Mouse (Mus musculus) spleen, embryonic (tissue): ENCODE measurements around the gene Muc13.

Source experiments
- CTCF ChIA-PET: fragments of 350-600 bp; sonication (Branson Sonifier 250); formaldehyde crosslinking; loops from one replicate; lab custom pipeline; 2022; lab: Charles Lee

Gene Muc13

DNA sequence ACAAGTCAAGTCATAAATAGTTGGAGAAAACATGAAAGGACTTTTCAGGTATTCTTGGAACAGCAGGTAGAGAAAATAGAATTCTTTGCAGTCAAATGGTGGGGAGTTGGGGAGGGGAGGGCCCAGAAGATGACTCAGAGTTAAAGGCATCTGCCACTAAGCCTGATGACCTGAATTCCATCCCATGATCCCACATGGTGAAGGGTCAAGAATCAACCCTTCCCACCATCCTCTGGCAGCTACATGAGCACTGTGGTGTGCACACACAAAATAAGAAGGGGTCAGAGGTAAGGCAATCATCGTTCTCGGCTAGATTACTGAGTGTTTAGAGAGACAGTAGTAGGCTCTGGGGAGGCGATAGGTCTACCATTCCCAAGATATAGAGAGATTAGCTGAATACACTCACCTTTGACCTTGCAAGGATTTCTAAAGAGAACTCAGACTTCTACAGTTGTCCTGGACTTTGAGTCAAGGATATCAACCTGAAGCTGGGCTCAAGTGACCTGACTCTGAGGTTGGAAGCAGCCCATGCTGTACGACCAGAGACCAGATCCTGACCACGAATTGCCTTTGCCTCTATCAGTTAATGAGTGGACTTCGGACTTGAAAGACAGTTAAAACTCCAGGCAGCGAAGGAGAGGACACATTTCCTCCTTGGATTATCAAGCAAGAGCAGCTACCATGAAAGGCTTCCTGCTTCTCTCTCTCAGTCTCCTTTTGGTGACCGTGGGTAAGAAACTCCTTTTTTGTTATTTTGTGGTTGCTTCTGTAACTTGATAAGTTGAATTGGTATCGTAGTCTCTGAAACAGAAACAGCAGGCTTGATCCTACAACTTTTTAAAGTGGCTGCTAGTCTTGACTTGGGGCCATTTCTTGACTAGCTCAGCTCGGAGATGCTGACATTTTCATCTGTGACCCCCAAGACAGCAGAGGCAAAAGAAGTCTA, at the start of gene Muc13:
Gene Muc13, plus strand, starts transcription at position 192 of the 946 bp plus-strand sequence.
- CTCF ChIA-PET, result interaction anchor here (0.6 kb wide), 1 partner anchor 49 kb away, joined by 5 read pairs; no protein-coding TSS in a partner anchor

DNA sequence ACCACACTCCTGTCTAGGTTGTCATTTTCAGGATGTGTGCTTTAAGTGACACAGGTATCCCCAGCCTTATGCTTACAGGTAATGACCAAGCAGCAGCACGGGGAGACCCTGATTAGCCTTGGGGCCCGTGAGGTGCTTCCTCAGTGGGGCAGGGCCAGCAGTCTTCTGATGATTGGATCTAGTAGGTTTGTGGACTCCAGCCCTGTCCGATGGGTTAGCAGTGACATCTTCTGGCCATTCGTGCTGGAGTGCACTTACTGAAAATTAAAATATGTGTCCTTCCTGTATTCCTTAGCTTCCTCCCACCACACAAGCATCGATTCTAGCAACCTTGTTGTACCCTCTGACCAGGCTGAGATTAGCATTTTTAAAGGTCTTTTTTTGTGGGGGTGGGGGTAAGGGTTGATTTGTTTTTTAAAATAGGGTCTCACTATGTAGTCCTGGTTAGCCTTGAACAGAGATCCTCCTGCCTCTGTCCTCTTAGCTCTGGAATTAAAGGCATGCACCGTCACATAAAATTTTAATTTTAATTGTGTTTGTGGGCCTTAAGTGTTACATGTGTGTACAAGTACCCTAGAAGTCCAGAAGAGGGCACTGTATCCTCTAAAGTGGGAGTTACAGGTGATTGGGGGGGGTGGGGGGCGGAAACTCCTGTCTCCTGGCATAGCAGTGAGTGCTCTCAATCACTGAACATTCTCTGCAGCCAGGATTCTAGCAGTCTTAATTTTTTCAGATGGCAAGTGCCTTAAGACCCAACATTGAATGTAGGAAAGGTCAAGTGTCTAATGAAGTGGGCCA, 49.0 kb upstream of the Muc13 start:
- CTCF ChIA-PET, result interaction anchor here (0.6 to 1.5 kb wide), 4 partner anchors 10 to 447 kb away, joined by 5 to 7 read pairs (median 7); partner anchors contain the start of gene Muc13

DNA sequence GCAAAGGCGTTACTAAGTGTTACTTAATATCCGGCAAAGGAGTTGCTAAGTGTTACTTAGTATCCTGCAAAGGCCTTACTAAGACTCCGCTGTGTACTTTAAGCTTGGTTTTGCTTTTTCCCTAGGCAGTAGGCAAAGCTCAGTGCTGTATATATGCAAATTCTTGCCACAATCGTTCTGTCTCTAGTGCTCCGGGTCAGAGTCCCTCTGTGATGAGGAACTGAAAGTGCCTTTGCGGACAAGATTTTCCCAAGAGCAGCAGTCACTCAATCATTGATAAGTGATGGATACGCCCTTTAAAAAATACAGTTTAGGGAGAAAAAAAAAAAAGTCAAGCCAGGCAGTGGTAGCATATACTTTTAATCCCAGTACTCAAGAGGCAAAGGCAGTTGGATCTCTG, 48.4 kb upstream of the Muc13 start:
- CTCF ChIA-PET, result interaction anchor here (1.4 to 1.5 kb wide), 2 partner anchors 10 to 12 kb away, joined by 7 read pairs; no protein-coding TSS in a partner anchor

DNA sequence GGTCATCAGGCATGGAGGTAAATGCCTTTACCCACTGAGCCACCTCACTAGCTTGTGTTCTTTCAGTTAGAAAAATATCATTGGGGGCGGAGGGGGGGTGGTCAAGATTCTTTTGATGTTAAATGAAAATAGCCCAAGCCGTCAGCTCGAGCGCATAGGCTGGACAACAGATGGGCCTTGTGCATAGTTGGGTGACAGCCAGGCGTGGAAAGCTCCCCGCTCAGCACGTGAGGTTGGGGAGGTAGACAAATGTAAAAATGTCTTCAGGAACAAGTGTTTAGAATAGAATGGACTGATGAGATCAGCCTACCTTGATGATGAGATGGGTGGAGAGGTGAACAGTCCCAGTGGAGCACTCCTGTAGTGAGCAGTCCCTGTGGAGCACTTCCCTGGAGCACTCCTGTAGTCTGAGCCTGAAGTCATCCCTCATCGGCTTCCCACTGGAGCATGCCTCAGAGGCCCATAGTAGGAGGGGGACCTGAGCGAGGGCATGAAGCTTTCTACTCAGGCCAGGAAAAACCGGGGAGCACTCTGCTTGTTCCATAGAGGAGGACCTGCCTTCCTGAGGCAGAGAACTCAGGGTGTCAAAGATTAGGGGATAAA, 47.7 kb upstream of the Muc13 start:
- CTCF ChIA-PET, result interaction anchor here (0.5 to 1.5 kb wide), 2 partner anchors 9 to 65 kb away, joined by 6 to 7 read pairs; no protein-coding TSS in a partner anchor

DNA sequence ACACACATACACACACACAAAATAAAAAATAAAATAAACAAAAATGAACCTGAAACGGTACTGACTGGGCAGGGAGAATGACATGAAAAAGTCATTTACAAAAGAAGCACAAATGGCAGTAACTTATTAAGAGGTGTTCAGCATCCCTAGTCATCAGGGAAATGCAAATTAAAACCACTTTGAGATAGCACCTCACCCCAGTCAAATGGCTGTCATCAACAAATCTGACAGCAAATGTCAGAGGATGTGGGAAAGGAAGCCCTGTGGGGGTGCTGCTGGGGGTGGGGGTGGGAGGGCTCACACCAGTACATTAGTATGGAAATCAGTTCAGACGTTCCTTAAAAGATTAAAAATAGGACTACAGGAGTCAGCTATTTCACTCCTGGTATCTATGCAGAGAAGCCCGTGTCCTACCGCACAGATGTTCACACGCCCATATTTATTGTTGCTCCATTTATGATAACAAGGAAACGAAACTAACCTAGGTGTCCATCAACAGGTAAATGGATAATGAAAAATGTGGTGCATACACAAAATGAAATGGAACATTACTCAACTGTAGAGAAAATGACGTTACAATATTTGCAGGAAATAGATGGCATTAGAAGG, 46.4 kb upstream of the Muc13 start:
- CTCF ChIA-PET, result interaction anchor here (0.9 kb wide), 1 partner anchor 147 kb away, joined by 3 read pairs; no protein-coding TSS in a partner anchor

DNA sequence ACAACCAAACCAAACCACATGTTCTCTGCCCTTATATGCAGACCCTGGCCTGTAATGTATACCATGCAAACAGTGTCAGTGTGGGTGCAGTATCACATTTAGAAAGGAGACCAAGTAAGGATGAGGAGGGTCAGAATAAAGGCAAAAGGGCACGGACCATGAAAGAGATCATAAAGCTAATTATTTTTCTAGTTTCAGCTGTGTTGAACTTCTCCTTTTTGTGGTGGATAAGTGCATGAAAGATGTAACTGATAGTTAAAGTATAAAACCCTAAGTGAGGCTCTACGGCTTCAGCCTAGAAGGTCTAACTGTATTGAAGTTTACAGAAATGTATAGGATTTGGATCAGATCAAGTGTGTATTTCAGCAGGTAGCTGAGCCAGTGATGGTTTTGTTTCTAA, 45.8 kb upstream of the Muc13 start:
- CTCF ChIA-PET, result interaction anchor here (1.0 kb wide), 1 partner anchor 13 kb away, joined by 3 read pairs; no protein-coding TSS in a partner anchor

DNA sequence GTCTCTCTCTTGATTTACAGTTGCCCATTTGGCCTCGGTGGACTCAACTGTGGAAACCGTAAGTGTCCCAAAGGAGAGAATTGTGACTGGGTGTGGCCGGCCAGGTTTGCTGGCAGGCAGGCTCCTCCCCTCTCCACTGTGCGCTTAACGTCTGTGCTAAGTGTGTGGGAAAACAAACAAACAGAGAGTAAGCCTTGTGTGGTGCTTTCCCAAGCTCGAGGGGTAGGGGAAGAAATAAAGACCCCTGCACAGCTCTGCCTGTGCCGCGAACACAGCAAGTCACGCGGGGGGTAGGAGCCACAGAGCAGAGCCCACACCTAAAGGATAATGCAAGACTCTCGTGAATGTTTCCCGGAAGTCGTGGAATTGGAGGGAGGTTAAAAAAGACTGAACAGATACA, 42.7 kb upstream of the Muc13 start:
- CTCF ChIA-PET, result no interaction called here

DNA sequence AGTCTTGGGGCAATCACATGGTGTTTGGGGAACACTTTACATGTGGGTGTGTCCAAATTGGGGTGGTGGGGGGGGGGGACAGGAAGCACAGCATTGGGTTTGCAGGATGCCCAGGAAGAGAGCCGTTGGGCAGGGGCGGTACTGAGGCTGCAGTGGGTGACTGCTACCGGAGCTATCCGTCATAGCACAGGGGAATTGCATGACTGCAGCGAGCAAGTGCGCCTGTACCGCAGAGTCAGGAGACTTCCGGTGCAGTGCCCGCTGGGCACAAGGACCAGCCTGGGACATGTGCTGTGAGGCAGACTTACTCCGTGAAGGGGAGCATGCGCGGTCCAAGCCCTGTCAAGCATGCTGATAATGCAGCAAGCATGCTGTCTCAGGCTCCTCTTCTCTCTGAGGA, 42.2 kb upstream of the Muc13 start:
- CTCF ChIA-PET, result no interaction called here

DNA sequence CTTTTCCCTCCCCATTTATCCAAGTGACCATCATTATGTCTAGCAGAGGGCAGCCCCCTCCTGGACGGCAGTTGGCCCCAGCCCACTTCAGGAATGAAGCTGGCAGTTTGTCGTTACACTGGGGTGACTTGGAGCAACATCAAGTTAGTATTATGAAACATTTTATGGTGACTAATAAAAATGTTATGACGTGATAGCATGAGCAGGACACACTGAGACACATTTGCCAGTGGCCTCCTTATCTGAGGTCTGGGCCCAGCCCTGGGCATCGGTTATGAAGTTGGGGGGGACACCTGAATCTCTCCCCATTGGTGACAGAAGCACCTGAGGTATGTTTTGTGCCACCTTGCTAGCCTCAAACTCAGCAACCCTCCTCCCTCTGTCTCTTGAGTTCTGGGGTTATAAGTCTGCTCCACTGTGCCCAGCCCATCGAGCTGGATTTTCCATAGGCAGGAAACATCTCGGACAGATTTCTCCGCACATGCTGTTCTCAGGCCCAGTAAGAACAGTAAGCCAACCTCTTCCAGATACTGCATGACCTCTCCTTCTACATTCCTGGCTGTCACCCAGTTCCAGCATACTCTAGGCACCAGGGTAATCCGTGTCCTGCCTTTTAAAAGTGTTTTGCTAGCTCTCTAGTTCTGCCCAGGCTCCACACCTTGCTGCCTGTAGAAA, 40.8 kb upstream of the Muc13 start:
- CTCF ChIA-PET, result interaction anchor here (0.5 to 0.9 kb wide), 4 partner anchors 11 to 369 kb away, joined by 3 to 11 read pairs (median 3); no protein-coding TSS in a partner anchor

DNA sequence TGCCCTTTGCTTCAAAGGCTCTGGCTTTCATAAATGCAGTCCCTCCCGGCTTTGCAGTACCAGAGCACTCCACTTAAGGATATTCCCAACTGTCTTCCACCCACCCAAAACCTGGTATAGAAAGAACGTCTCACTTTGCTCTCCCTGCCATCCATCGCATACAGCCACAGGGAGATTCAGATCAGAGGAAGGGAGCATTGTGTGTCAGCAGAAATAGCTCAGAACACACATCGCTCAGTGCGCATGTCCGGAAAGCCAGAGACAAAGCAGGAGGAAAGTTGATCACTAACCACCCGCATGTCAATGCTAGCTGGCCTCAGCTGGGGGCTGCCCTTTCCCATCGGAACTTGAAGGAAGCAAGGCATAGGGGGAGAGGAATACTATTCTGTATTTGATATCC, 38.5 kb upstream of the Muc13 start:
- CTCF ChIA-PET, result interaction anchor here (2.3 kb wide), 1 partner anchor 10 kb away, joined by 7 read pairs; no protein-coding TSS in a partner anchor

DNA sequence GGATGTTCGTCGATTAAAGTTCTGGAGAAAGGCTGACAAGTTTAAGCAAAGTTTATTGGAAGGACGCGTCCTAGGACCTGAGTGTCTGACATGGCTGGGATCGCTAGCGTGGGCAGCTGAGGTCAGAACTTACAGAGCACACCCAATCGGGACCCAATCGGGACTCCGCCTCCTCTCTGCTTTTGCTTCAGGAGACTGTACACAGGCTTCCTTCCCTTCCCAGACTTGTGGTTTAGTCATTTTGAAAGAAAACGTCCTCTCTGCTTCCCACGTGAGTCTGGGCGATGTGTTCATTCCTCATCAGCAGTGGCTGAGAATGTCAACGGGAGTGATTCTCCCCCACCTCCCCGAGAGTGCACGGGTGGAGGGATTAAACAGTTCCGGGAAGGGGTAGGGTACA, 37.9 kb upstream of the Muc13 start:
- CTCF ChIA-PET, result interaction anchor here (1.2 to 2.3 kb wide), 2 partner anchors 10 kb away, joined by 3 to 7 read pairs; no protein-coding TSS in a partner anchor

DNA sequence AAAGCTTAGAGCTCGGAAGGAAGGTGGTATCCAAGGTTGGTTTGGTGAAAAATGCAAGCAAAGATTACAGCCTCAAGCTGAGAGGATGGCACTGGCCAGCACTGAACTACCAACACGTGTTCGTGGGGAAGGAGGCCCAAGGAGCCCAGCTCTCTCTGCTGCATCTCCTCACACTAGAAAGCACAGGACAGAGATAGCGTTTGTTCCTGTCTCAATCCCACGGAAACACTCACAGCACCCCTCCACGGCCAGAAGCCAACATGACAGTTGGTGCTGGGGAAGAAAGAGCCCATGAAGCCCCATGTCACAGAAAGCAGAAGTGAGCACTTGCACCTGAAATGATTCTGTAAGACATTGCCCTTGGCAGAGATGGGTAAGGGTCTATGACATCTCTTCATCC, 37.4 kb upstream of the Muc13 start:
- CTCF ChIA-PET, result interaction anchor here (0.6 to 2.3 kb wide), 6 partner anchors 9 to 680 kb away, joined by 3 to 7 read pairs (median 3); no protein-coding TSS in a partner anchor

DNA sequence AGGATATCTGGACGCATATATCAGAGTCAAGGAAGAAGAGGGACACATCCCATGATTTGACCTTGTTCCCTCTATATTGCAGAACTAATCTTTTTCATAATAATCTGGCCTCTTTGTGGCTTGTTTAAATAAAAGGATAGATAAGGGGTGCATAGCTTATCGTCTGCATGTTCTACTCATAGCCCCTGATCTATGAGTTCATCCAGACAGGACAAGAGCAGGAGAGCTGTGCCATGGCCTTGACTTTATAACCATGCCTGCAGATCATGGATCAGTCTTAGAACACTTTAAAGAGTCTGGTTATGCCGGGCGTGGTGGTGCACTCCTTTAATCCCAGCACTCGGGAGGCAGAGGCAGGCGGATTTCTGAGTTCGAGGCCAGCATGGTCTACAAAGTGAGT, 34.6 kb upstream of the Muc13 start:
- CTCF ChIA-PET, result no interaction called here

DNA sequence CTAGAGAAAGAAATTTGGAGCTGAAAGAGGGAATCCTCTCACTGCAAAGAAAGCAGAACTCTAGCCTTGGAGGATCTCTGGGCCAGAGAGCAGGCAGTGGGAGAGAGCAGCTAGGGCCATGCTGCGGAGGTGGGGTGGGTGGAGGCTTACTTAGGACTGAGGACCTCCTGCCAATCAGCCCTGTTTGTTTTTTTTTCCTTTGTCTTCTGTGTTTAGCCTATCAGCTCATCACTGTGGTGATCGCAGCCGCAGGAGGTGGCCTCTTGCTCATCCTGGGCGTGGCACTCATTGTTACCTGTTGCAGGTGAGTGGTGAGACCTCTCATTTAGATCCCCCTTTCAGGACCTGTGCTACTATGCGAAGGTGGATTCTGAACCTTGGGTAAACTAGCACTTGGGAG, 33.3 kb upstream of the Muc13 start:
- CTCF ChIA-PET, result no interaction called here

DNA sequence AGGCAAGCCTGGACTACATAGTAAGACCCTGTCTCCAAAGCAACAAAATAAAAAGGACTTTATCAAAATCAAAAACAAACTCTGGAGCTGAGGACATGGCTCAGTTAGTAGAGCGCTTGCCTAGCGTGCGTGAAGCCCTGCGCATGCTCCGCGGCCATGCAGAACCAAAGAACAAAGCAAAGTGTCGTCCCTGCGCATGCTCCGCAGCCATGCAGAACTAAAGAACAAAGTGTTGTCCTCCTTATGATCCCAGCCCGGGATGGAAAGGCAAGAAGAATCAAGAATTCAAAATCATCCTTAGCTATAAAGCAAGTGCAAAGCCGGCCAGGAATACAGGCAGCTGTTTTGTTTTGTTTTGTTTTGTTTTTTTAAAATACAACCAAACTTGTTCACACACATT, 32.8 kb upstream of the Muc13 start:
- CTCF ChIA-PET, result interaction anchor here (0.6 kb wide), 1 partner anchor 237 kb away, joined by 3 read pairs; no protein-coding TSS in a partner anchor

DNA sequence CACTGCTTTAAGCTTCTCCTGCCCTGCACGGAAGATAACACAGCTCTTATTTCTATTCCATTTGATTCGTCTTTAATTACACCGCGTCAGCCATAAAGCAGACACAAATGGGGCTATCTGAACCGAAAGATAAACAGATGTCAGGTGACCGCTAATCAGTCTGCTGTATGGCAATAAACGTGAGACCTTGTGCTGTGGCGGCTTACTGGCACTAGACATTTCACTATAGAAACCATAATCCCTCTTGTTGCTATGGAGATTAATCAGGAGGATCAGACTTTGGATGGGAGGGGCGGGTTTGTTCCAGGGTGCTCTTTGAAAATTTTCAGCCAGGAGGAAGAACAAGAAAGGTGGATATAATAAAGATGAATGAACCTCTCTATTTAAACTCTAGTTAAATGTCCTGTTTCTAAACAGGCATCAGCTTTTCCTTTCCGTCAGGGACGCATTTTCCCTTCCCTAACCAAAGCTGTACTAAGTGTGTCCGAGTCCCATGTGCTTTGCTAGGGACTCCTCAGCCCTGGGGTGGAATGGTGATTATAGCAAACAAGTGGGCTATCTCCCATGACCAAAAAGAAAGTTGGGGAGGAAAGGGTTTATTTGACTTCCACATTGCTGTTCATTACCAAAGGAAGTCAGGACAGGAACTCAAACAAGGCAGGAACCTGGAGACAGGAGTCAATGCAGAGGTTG, 29.2 kb upstream of the Muc13 start:
- CTCF ChIA-PET, result no interaction called here

DNA sequence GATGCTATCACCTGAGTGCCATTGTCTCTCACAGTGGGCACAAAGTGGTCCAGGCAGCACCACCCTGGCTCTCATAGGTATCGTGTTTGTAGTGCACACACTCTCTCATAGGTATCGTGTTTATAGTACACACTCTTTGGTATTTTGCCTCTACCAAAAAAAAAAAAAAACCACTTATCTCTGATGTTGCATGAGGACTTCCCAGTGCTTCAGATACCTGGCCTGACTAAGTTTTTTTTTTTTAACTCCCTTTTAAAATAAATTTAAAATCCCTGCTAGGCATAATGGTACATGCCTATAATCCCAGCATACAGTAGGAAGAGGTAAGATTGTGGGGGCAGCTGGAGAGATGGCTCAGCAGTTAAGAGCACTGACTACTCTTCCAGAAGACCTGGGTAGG, 28.4 kb upstream of the Muc13 start:
- CTCF ChIA-PET, result interaction anchor here (0.6 kb wide), 1 partner anchor 9 kb away, joined by 3 read pairs; no protein-coding TSS in a partner anchor

DNA sequence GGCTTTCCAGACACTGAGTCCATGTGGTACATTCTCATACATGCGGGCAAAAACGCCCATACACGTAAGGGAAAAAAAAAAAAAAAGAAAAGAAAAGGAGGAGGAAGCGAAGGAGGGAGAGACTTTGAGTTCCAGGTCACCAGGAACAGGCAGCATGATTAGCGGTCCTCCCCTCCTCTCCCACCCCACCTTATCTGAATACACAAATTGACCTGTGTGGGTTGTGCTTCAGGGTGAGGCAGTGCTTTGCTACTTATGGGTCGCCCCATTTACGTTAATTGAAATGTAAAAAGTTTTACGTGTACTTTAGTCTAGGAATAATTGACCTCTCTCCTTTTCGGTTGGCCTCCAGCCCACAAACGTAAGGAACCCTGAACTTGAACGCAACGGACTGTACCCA, 27.5 kb upstream of the Muc13 start:
- CTCF ChIA-PET, result interaction anchor here (0.6 to 0.7 kb wide), 2 partner anchors 10 to 12 kb away, joined by 3 to 8 read pairs; no protein-coding TSS in a partner anchor

DNA sequence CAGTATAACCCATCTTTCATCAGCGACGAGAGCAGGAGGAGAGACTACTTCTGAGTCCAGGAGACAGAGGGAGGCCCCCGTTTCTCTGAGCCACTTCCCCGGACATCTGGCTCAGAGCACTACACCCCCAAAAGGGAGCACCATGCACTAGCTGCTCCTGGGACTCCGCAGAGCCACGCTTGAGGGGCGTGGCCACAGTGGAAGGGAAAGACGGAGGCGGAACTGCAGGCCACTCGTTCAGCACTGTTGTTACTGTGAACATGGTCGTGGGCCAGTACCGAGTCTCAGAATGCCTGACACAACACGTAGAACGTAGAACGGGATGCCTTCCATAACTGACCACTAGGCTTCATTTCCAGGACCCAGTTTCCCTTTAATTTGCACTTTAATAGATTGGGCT, 27.1 kb upstream of the Muc13 start:
- CTCF ChIA-PET, result no interaction called here
